Mouse (Mus musculus) CD4-positive, CD25-positive, alpha-beta regulatory T cell, adult 2 months (primary cell): ENCODE results near the gene Catsper3.

Experiments used
- DNase-seq: peaks from one replicate; pipeline ENCODE4 v3.0.0-alpha.2; 2012; ENCODE audit warnings: low read depth, low spot score

Catsper3 gene

GRCm38 (mm10) chr13:55852205-55852604, 67.8 kb downstream of the Catsper3 start:
- no peak for DNase-seq

GRCm38 (mm10) chr13:55855793-55856192, 71.4 kb downstream of the Catsper3 start:
- no peak for DNase-seq

- no peak for DNase-seq
Measured at GRCm38 (mm10) chr13:55858463-55858862, 74.1 kb downstream of the Catsper3 start.
